Mouse (Mus musculus): ENCODE measurements around the gene Srarp. TPM values are rescaled to one million over a fixed set of nuclear protein-coding genes. Genes with fewer than 3 reads are reported as not detected.

The Srarp gene
- polyA plus RNA-seq, 1 experiment from 2014 or later = not detected

Other genes starting within 250 kb of the Srarp start
- gene Rsg1, start 222.1 kb downstream of the Srarp start, polyA plus RNA-seq (2014; fragmentation: Nextera tagmentation; extraction: Ambion mirVana) = 6.3 and 6.8 TPM in 2 replicates
- gene Arhgef19, start 196.6 kb downstream of the Srarp start, polyA plus RNA-seq (2014; fragmentation: Nextera tagmentation; extraction: Ambion mirVana) = 2.1 and 3.1 TPM in 2 replicates
- gene Epha2, start 134.9 kb downstream of the Srarp start, polyA plus RNA-seq (2014; fragmentation: Nextera tagmentation; extraction: Ambion mirVana) = 0.82 and 1.1 TPM in 2 replicates
- gene Fam131c, start 67.9 kb downstream of the Srarp start, polyA plus RNA-seq (2014; fragmentation: Nextera tagmentation; extraction: Ambion mirVana) = 0.69 and 0.91 TPM in 2 replicates
- gene Clcnka, start 37.4 kb downstream of the Srarp start, polyA plus RNA-seq (2014; fragmentation: Nextera tagmentation; extraction: Ambion mirVana) = 0.22 and 0.33 TPM in 2 replicates
- gene Clcnkb, start 20.1 kb downstream of the Srarp start, polyA plus RNA-seq (2014; fragmentation: Nextera tagmentation; extraction: Ambion mirVana) = not detected in 2 replicates
- not detected in 2 replicates for gene Hspb7, start 15.3 kb downstream of the Srarp start, polyA plus RNA-seq (2014; fragmentation: Nextera tagmentation; extraction: Ambion mirVana)
- 38.9 and 40.4 TPM in 2 replicates for gene Zbtb17, start 8.5 kb upstream of the Srarp start, polyA plus RNA-seq (2014; fragmentation: Nextera tagmentation; extraction: Ambion mirVana)
- 17.6 and 22.0 TPM in 2 replicates for gene Spen, start 102.5 kb upstream of the Srarp start, polyA plus RNA-seq (2014; fragmentation: Nextera tagmentation; extraction: Ambion mirVana)
- gene Fblim1, start 170.0 kb upstream of the Srarp start, polyA plus RNA-seq (2014; fragmentation: Nextera tagmentation; extraction: Ambion mirVana) = 29.1 and 31.1 TPM in 2 replicates
- 0.33 and 0.52 TPM in 2 replicates for gene Tmem82, start 182.5 kb upstream of the Srarp start, polyA plus RNA-seq (2014; fragmentation: Nextera tagmentation; extraction: Ambion mirVana)
- gene Slc25a34, start 187.7 kb upstream of the Srarp start, polyA plus RNA-seq (2014; fragmentation: Nextera tagmentation; extraction: Ambion mirVana) = not detected in 2 replicates
- 2.5 and 3.0 TPM in 2 replicates for gene Plekhm2, start 228.8 kb upstream of the Srarp start, polyA plus RNA-seq (2014; fragmentation: Nextera tagmentation; extraction: Ambion mirVana)
- gene Rsc1a1, start 249.5 kb upstream of the Srarp start, polyA plus RNA-seq (2014; fragmentation: Nextera tagmentation; extraction: Ambion mirVana) = 1.9 and 2.0 TPM in 2 replicates

Data from hindbrain, embryonic 11.5 days (tissue).